Mouse (Mus musculus): ENCODE data around the gene Olfr1131.
"Not testable (repeated sequence)": the region's sequence is repeated elsewhere in the genome, so short reads cannot be mapped to it uniquely, and the experiment has no call there.

The Olfr1131 gene

GRCm38 (mm10) chr2:87626804-87627203 lies at the start of gene Olfr1131:
TSS of gene Olfr1131 (plus strand) at chr2:87627104.
- DNase-seq (ENCODE audit: low spot score in 2 of 2): no peak

- DNase-seq (ENCODE audit: low spot score in 2 of 2): not testable (repeated sequence)
Observed at GRCm38 (mm10) chr2:87605912-87606311, 21.0 kb upstream of the Olfr1131 start, which contains the start of gene Olfr1130. TSS of gene Olfr1130 (plus strand) at chr2:87606212.

- DNase-seq (ENCODE audit: low spot score in 2 of 2): no peak
Observed at GRCm38 (mm10) chr2:87637435-87637834, 10.5 kb downstream of the Olfr1131 start, which contains the start of gene Olfr1132. TSS of gene Olfr1132 (minus strand) at chr2:87637535.

GRCm38 (mm10) chr2:87642441-87642840 lies 15.5 kb downstream of the Olfr1131 start:
- DNase-seq (ENCODE audit: low spot score in 2 of 2): no peak

GRCm38 (mm10) chr2:87647274-87647673 lies 20.4 kb downstream of the Olfr1131 start, which contains the start of gene Olfr1133:
TSS of gene Olfr1133 (minus strand) at chr2:87647374.
- DNase-seq (ENCODE audit: low spot score in 2 of 2): no peak

GRCm38 (mm10) chr2:87658360-87658759 lies 31.5 kb downstream of the Olfr1131 start, which contains the start of gene Olfr1134:
TSS of gene Olfr1134 (minus strand) at chr2:87658460.
- DNase-seq (ENCODE audit: low spot score in 2 of 2): no peak

- DNase-seq (ENCODE audit: low spot score in 2 of 2): no peak
Observed at GRCm38 (mm10) chr2:87673564-87673963, 46.7 kb downstream of the Olfr1131 start, which contains the start of gene Olfr1135. TSS of gene Olfr1135 (minus strand) at chr2:87673664.
